Mouse (Mus musculus) CD4-positive naive resting alpha-beta T cell, adult 76 days (primary cell): ENCODE results near the gene Sh3bp5l. TPM values are rescaled to one million over a fixed set of nuclear protein-coding genes. Genes with fewer than 3 reads are reported as not detected.

Source experiments
- total RNA-seq: library from RNA; stranded (reverse); gene quantifications from one replicate; pipeline ENCODE4 v1.2.4, GENCODE M21; 2023

Sh3bp5l gene
- total RNA-seq = 24.1 TPM

GRCm38 (mm10) chr11:58330276-58331148, at the start of gene Sh3bp5l, which contains the start of gene Zfp672:
TSS of gene Sh3bp5l (plus strand) at chr11:58330724.
TSS of gene Zfp672 (minus strand) at chr11:58330339.

GRCm38 (mm10) chr11:58306860-58307308, 23.6 kb upstream of the Sh3bp5l start, which contains the start of gene Zfp692:
TSS of gene Zfp692 (plus strand) at chr11:58307069.

DNA sequence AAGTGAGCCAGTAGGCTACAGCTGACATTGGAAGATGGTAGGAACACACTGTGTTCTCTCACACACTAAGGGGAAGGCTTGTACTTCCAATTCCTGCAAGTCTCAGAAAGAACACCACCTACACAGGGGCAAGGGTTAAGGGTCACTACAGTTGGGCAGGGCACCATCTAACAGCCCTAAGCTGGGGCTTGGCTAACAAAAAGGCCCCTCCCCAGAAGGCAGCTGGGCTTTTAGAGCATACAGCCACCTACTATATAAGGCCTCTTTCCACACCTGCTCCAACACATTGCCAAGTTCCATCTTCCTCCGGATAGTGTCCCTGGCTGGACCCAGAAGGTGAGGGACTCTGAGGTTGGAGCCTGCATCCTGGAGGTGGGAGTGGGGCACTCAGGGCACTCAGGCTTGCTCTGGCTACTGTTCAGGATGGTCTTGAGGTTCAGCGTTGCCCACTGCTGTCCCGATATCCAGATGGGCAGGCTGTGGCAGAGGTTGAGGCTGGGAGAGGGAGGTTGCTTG, 48.3 kb downstream of the Sh3bp5l start, which contains the start of gene Lypd8:
Gene Lypd8, plus strand, starts transcription at position 281 of the 516 bp plus-strand sequence.

Other genes starting within 250 kb of the Sh3bp5l start
- not detected for gene Gm12248, start 237.6 kb upstream of the Sh3bp5l start, total RNA-seq
- gene Cnot8, start 226.6 kb upstream of the Sh3bp5l start, total RNA-seq = 35.8 TPM
- gene Gemin5, start 162.2 kb upstream of the Sh3bp5l start, total RNA-seq = 18.5 TPM
- 21.3 TPM for gene Mrpl22, start 159.1 kb upstream of the Sh3bp5l start, total RNA-seq
- gene Igtp, start 131.2 kb upstream of the Sh3bp5l start, total RNA-seq = 67.6 TPM
- gene Irgm2, start 131.1 kb upstream of the Sh3bp5l start, total RNA-seq = 13.8 TPM
- not detected for gene 4930438A08Rik, start 55.9 kb upstream of the Sh3bp5l start, total RNA-seq
- 30.7 TPM for gene Zfp692, start 23.7 kb upstream of the Sh3bp5l start, total RNA-seq
- 41.1 TPM for gene Zfp672, start 385 bp upstream of the Sh3bp5l start, total RNA-seq
- gene Lypd8, start 48.3 kb downstream of the Sh3bp5l start, total RNA-seq = not detected
- gene 1810065E05Rik, start 90.4 kb downstream of the Sh3bp5l start, total RNA-seq = not detected
- not detected for gene Gm12253, start 101.8 kb downstream of the Sh3bp5l start, total RNA-seq
- not detected for gene Lypd9, start 122.2 kb downstream of the Sh3bp5l start, total RNA-seq
- not detected for gene Olfr30, start 131.5 kb downstream of the Sh3bp5l start, total RNA-seq
- not detected for gene Olfr332, start 161.8 kb downstream of the Sh3bp5l start, total RNA-seq
- not detected for gene Olfr331, start 171.8 kb downstream of the Sh3bp5l start, total RNA-seq
- gene Olfr330, start 204.1 kb downstream of the Sh3bp5l start, total RNA-seq = not detected
- gene Olfr329-ps, start 215.7 kb downstream of the Sh3bp5l start, total RNA-seq = not detected
- 0.56 TPM for gene Olfr328, start 224.9 kb downstream of the Sh3bp5l start, total RNA-seq
- gene Olfr224, start 239.8 kb downstream of the Sh3bp5l start, total RNA-seq = not detected
- not detected for gene Olfr325, start 247.0 kb downstream of the Sh3bp5l start, total RNA-seq